Mouse (Mus musculus) urinary bladder, adult 18-20 months (tissue): ENCODE data around the gene Rpap2.

Source experiments
- DNase-seq, 2 experiments: peaks; one replicate each; pipeline ENCODE4 v3.0.0; 2022; ENCODE audit warnings: low spot score in 2 of 2, mixed read lengths in 2 of 2

Gene Rpap2

DNA sequence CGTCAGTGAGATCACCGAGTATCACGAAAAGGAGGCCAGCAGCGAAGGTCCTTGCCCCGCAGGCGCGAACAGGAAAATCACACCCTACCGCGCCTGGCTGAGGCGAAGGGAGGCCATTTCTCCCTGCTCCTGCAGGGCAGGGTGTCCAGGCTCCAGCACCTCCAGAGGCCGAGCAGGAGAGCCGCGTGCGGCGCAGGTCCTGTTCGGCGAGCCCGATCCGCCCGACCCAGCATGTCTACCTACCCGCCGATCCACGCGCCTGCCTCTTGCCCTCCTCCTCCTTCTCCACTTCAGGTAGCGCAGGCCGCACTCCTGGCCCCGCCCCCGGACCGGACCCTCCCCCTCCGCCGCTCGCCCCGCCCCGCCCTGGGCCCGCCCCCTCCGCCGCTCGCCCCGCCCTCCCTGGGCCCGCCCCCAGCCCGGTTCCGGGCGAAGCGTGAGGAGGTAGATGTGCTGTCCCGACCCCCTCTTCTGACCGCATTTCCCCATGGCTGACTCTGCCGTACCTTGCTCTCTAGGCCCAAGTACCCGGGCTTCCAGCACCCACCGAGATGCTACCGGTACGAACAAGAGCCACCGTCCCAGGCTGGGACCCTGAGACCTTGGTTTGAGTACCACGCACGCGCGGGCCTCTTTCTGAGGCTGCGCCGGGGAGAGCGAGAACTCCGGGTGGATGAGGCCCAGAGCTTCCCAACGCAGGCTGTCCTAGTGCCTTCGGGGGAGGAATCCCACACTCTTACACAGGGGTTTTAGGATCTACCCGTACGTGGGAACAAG, at the start of gene Rpap2, which contains the start of gene Glmn:
Gene Rpap2, plus strand, starts transcription at position 73 of the 777 bp plus-strand sequence.
Gene Glmn, minus strand, starts transcription at position 588 of the 777 bp plus-strand sequence.
- peak; percentile 82 to 86 for DNase-seq

DNA sequence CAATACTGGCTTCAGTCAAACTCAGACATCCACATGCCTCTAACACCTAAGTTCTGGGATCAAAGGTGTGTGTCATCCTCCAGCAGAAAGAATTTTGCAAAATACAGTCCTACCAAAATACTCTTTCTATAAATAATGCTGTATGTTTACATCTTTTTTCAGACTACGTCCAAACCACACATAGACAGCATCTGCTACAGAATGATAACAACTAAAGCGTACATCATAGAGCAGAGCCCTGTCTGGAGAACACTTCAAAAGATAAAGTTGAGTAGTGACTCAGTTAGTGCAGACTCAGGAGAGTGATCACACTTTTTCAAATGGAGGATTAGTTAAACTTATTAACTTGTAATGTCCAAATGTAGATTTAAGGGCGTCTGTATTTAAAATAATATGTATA, 49.2 kb upstream of the Rpap2 start:
- DNase-seq: no peak

DNA sequence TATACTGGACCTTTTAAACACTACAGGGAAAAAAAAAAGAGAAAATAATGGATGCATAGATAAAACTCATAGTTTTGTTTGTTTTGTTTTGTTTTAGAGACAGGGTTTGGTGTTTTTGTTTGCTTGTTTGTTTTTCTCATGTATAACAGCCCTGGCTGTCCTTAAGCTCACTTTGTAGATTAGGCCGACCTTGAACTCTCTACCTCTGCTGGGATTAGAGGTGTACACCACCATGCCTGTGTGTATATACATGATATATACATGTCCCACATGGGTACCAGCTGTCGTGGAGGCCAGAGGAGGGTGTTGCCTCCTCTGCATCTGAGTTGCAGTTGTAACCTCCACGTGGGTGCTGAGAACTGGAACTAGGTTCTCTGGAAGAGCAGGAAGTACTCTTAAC, 48.7 kb upstream of the Rpap2 start:
- no peak for DNase-seq

DNA sequence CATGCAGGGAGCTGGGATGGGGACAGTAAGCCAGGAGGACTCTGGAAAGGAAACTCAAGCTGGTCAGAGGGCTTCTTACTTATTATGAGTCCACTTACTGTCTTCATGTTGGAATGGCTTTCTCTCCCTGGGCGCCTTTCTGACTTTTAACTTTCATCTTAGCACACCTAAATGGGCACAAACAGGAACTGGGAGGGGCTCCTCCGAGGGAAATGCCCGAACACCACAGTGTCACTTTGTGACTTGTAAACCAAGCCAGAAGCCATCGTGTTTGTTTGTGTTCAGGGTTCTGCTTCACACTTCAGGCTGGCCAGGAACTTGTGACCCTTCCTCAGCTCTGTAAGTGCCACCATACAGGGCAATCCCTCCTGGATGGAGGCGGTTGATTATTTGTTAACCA, 42.8 kb upstream of the Rpap2 start:
- DNase-seq: no peak

DNA sequence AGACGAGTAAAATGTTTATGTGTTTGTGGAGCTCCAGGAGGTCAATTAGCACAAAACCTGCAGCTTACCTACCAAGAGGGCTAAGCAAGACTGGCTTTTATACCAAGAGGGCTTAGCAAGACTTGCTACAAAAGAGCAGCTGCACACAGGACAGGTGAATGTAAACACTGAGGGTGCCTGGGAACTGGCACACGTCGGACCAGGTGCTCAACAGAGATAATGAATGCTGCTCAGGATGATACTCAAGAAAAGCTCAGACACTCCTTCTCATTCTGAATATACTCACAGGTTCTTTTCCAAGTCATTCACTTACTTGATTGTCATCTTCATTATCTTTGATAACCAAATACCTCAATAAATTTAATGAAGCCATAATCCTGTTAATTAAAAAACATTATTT, 40.2 kb upstream of the Rpap2 start:
- no peak for DNase-seq

DNA sequence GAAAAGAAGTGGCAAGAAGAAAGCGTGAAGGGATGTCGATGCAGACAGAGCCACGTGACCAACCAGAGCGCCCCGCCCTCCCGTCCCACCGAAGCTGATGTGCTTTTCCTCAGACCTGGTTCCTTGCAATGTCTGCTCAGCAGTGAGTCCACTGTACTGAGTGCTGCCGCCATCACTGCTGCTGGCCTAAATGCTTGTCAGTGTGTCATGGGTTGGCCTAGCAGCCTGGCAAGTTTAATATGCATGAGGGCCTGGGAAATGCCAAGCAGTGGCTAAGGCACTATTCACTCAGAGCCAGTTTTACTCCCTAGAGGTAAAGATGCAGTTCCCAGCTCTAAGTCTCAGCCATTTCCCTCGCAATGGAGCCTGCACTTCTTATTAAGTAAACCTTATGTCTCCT, 28.0 kb upstream of the Rpap2 start:
- DNase-seq: no peak

DNA sequence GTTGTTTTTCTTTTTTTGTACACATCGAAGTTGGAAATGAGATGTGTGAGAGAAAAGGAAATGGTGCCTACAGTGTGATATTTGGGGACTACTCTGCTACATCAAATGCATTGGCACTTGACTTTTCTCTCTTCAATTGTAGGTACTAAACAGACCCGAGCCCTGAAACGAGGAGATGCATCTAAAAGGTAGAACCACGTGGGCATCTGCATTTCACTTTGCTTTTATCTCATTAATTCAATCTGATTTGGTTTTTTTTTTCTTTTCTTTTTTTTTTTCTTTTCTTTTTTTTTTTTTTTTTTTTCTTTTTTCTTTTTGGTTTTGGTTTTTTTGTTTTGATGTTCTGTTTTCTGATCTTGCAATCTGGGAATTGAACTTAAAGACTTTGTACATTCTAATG, 1.2 kb downstream of the Rpap2 start:
- no peak for DNase-seq

DNA sequence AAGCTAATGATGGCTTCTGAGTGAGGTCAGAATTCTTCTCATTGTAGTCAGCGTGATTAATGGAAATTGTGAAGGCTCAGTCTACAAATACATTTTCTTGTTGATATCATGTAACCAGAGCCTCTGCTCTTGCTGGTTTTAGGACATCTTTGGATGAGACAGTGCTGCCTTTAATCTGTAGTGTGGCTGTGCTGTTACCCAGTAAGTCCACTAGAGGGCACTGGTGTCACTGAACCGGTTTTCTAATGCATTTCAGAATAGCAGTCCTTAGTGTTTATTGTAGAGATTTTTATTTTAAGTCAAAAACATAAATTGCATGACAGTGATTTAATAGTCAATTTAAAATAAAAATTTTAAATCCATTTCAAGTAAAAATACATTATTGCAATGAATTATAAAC, 14.1 kb downstream of the Rpap2 start:
- DNase-seq: peak; percentile 13 to 20

DNA sequence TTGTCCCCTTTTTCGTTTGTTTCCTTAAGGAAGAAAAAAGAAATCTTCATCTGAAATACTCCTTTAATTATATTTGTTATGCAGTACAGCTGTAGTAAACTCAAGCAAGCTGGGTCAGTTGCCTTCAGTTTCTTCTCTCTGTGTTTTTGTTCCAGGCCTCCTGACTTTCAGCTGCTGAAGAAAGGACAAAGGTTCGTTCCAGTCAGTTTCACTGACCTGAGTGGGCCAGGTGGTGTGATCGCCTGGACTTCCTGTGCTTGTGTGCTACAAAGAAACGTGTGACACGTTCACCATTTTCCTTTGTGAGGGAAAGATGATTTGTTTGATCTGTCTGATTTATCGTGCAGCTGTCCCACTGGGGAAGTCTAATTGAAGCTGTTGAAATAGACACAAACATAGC, 20.8 kb downstream of the Rpap2 start:
- DNase-seq: no peak

DNA sequence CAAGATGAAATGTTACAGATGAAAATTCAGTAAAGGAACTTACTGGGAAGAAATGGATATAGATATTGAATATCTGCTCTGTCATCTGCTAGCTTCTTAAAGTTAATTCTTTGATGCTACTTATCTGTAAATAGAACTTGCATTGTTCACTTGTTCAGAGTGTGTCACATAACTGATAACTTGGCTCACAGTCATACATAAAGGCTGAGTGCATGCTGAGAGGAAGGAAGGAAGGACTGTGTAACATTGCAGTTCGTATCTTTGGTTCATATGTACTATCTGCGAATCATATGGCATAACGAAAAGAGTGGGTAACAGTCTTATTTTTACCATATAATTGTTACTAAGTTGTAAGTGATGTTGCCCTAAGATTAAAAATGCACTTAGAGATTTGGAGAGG, 24.2 kb downstream of the Rpap2 start:
- no peak for DNase-seq

DNA sequence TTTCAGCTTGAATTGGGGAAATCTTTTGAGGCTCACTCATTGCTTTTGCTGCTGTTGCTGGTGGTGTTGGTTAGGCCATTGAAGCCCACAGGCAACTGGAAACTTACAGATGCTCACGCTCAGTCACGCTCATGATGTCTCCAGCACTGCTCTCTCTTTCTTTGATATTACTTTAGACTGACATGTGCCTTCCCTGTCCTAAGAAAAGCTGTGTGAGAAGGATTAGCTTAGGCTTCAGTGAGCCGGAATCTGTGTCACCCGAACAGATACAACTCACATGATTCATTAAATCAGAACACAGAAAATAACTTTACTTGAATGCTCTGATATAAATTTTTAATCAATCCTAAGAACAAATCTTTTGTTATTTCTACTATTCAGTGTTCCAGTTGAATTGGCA, 36.5 kb downstream of the Rpap2 start:
- DNase-seq: no peak

DNA sequence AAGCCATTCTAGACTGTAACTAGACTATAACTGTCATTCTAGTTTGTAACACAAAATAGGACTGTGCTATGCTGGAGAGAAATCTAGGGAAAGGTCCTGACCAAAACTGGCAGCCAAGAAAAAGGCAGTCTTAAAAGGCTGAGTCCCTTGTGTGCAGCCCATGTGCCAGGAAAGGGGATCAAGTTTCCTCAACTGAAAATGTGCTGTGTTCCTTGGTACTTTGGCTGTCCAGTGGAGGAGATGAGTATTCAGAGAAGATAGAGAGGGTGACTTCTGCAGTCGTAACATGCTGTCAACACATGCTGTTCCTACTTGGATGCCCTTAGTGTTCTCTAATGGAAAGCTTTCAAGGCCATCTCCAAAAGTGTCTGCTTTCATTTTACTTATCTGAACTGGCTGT, 39.9 kb downstream of the Rpap2 start:
- no peak for DNase-seq

DNA sequence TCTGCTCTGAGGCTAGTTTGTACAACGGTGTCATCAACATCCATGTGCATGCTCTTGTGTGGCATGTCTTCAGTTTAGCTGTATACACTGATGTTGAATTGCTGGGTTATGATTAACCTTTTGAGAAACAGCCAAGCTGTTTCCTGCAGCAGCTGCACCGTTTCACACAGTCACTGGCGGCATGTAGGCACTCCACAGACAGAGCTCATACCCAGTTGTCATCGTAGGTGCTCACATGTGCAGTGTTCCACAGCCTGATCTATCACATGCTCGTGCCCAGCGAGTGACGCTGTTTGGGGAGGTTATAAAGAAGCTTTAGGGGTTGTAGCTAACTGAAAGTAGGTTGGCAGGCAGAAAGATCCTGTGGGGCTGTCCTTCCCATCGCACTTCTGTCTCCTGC, 41.2 kb downstream of the Rpap2 start:
- DNase-seq: no peak

DNA sequence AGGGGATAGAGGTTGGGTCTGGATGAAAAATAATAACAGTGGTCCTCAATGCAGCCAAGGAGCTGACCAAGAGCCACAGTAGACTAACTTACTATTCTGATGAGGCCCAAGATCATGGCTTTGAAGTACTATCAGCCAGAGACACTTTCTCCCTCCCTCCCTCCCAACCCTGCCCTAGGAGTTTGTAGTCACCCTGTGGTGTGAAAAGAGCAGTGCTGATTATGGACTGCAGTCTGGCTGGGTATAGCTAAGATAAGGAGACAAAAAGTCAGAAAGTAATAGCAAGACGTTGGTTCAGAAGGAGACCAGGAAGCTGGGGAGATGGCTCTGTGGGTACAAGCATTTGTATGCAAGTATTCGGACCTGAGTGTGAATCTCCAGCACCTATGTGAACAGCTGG, 47.4 kb downstream of the Rpap2 start:
- no peak for DNase-seq

DNA sequence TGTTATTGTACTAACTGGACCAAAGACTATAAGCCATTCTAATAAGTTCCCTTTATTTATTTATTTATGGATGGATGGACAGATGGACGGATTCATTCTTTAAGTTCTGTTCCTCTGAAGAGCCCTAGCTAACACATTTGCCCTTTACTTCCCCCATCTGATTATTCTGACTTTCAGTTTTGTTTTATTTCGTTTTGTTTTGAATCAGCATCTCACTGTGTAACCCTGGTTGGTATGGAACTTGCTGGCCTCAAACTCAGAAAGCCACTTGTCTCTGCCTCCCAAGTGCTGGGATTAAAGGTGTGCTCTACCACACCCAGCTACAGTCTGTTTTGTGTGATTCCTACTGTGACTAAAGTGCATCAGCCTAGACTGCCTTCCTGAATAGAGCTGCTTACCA, 48.8 kb downstream of the Rpap2 start:
- no peak for DNase-seq

DNA sequence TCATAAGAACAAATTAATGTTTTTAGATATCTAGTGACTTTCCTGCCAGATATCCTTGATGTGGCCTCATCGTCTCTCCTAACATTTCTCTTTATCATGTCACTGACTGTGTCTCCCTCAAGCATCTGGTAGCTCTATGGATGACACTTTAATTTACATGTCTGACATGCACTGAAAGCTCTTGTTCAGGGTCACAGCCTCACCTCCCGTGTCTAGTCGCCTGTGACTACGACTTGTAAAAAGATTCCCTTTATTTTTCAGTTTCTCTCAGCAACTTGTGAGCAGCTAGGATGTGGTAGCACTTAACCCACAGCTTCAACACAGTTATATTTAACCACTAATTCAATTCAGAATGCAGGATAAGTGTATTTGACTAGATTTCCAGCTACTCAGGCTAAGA, 50.4 kb downstream of the Rpap2 start:
- DNase-seq: no peak

DNA sequence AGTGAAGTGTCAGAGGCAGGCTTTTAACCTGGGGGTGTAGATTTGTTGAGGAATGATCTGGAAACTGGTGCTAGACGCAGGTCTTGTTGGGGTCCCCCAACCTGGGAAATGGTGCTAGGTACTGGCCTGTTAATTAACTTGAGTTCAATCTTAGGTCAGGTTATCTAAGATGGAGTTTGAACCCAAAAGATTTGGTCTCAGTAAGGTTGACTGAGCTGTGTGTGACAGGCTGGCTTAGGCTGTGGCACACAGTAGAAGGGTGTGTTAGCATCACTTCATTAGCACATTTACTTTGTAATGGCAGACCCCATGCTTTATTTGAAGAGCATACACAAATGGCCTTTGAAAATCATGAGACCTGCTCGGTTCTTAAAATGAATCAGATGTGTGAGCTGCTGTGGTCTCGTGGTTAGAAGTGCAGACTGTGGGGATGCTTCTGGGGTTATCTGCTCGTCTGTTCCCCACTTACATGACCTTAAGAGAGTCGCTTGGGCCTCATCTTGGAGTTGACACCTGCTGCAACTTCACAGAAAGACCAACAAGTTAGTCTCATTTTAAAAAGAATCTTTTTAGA, 51.5 kb downstream of the Rpap2 start:
- DNase-seq: no peak

DNA sequence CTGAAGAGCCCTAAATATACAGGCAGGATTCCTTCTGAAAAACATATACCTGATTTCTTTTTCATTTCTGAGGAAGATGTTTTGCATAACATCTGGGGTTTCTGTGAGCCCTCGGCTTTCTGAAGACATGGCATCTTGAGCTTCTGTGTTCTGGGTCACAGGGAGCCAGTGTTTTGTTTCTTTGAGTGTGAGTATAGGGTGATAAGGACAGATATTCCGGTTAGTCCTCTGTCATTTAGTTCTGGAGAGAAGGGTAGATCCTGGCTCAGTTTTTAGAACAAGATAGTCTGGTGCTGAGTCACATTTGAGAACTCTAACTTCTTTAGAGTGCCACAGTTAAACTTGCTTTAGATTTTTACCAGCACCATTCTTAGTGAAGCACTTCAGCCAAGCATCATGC, 52.5 kb downstream of the Rpap2 start:
- DNase-seq: no peak

DNA sequence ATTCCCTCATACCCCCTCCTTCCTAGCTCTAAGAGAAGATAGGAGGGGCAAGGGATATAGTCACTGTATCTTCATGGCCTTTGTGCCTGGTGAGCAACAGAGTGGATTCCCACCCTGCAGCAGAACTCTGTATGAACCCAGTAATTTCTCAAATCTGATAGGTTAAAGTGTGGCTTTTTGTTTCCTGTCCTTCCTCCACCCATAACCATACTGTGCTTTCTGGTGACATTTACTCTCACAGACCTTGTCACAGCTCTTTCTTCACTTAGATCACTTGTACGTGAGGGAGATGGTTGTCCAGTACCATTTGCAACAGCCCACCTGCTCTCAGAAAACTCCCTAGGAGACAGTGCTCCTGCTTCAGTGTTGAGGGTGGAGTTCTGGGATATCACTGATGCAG, 53.3 kb downstream of the Rpap2 start:
- DNase-seq: no peak

DNA sequence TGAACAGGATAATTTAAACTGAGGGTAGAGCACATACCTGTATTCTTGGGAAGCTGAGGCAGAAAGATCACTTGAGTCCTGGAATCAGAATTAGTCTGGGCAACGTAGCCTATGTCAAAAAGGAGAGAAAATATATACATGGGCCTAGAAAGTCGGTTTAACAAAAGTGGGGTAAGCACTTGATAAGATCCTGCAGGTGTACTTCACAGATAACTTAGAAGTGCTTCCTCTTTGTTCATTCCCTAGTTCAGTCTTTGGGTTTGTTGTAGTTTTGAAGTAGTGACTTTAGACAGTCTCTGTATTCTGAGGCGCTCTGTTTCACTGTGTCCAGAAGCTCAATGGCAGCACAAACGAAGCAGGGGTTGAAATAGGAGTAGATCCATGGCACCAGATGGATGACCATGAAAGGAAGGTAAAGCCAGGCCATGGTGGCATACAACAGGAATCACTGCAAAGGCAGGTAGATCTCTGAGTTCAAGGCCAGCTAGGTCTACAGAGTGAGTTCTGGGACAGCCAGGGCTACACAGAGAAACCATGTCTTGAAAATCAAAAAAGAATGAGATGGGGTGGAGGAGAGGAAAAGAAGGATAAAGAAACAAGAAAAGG, 55.0 kb downstream of the Rpap2 start:
- no peak for DNase-seq

DNA sequence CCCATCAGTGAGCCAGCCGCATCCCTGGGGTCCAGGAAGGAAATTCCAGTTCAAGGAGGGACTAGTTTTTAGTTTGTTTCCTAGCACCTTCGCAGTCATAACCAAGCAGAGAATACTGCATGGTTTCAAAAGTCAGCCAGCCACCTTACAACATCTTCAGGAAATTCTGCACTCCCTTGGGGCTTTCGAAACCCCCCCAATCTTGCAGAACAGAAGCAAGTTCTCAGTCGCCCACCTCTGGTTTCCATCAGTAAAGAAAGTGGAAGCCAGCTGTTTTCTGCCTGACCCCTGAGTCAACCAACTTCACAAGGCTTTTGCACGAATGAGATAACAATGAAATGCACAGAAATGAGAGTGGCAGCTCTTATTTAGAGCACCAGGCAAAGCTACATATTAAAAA, 81.2 kb downstream of the Rpap2 start:
- no peak for DNase-seq

DNA sequence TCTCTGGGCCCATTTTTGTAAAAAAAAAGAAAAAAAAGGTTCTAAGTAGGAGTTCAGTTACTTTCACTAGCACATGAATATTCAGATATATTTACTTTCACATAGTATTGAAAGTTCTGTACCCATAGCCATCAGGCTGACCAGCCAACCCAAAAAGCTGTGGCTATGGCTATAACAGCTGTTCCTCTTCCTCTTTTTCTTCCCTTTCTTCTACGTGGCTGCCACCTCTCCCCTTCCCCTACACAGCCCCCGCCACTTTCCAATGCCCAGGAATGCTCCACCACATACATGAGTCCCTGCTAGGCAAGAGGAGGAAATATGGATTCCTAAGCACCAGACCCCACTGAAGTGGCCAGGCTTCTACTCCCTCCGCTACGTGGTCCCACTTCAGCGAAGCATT, 84.1 kb downstream of the Rpap2 start:
- no peak for DNase-seq

DNA sequence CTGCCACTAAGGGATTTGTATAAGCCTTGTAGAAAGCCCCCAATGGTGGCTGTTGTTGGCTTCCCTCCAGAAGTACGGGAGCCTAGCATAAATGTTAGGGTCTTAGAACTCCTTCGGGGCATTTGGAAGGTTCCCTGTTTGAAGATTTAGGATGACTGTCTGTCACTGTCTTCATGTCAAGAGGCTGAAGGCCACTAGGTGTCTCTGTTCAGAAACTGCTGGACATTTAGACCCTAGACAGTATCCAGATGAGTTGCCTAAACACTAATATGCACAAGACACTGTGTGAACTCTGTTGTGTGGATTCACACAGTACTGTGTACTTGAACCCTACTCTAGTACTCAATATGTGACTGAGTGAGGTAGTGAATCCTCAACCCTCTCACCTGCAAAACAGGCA, 87.2 kb downstream of the Rpap2 start:
- no peak for DNase-seq
